Mouse (Mus musculus): ENCODE data around the gene Eno1.

- TF ChIP-seq CTCF (conservative IDR thresholded peaks at IDR 0.05; ENCODE audit: insufficient read depth, insufficient read length, low read depth, low read length) (no peak), POLR2A (IDR thresholded peaks at IDR 0.05; ENCODE audit: low read depth, low read length) (no peak)
These were observed 1.8 kb upstream of the Eno1 start for GRCm38 (mm10) chr4:150234599-150235327.
